ENCODE assay signal across 27 mouse cellular contexts in the genomic region with DNA sequence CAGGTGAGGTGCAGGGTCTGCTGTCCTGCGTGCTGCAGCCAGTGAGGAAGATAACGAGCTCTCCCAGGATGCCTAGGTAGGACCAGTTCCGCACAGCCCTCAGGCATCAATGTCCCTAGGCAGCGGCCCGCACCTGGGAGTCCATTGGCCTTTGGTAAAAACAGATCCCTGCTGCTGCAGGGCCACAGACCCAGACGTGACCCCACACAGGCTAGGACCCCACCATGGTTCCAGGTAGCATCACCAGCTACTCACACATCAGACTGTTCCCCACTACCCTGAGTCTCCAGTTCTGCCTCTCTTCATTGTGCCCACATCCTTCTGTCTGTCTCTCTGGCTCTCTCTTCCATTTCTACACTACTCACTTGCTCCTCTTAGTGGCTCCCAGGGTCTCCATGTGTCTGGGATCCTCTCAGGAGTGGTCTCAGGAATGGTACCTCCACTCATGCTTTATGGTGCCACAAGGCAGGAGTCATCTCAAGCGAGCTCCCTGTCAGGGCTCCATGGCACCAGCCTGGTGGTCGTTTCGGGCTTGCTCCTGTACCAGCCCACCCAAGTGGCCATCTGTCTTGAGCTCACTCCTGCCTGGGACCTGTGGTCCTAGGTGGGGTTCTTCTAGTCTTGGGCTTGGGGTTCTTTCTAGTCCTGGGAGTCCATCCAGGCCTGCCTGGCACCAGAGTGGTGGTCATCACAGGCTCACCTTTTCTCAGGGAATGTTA.
DNase-seq lines count a peak whose midpoint lies in the region; ATAC-seq and TF ChIP-seq lines count a peak whose summit lies in the region.
"Had no signal": no experiment of that assay in that cellular context is flagged by ENCODE, and none has a peak within 500 bp of the region (broad histone marks: within the 10 kb centered on the region; RNA-seq: fewer than 3 reads in every experiment).

No protein-coding gene starts in this region.

- no peak overlapping the region for H3K4me3 ChIP-seq in kidney, embryonic 16.5 days (ENCODE audit: low read length)
- no peak overlapping the region for H3K4me3 ChIP-seq in embryonic facial prominence, embryonic 13.5 days
- H3K4me3 ChIP-seq in intestine, postnatal 0 days (ENCODE audit: low read depth, low read length), result no peak overlapping the region
- no peak overlapping the region for H3K4me3 ChIP-seq in midbrain, embryonic 16.5 days (ENCODE audit: low read depth, low read length)
- H3K4me3 ChIP-seq: forebrain, embryonic 12.5 days; heart, embryonic 10.5 days; left cerebral cortex, adult 2 months; liver, embryonic 12.5 days; midbrain, embryonic 13.5 days had no signal

- H3K36me3 ChIP-seq in kidney, embryonic 16.5 days (ENCODE audit: insufficient read depth, low read length), result peaks cover 22% of the 10 kb centered on the region
- peaks cover 60% of the 10 kb centered on the region for H3K36me3 ChIP-seq in embryonic facial prominence, embryonic 13.5 days
- peaks cover 45% of the 10 kb centered on the region for H3K36me3 ChIP-seq in intestine, postnatal 0 days (ENCODE audit: control insufficient read depth, insufficient read depth)
- H3K36me3 ChIP-seq in midbrain, embryonic 16.5 days (ENCODE audit: control insufficient read depth, insufficient read depth, low read length), result peaks cover 10% of the 10 kb centered on the region

- H3K9ac ChIP-seq in kidney, embryonic 16.5 days (replicated peaks; ENCODE audit: low read length), result no peak overlapping the region
- H3K9ac ChIP-seq in embryonic facial prominence, embryonic 13.5 days, result no peak overlapping the region
- H3K9ac ChIP-seq in intestine, postnatal 0 days (ENCODE audit: low read depth, low read length), result no peak overlapping the region
- H3K9ac ChIP-seq in midbrain, embryonic 16.5 days (ENCODE audit: low read depth, low read length), result no peak overlapping the region
- H3K9ac ChIP-seq: forebrain, embryonic 12.5 days; forebrain, postnatal 0 days; liver, embryonic 12.5 days; midbrain, embryonic 13.5 days had no signal

- peak; percentile 90 for DNase-seq in heart, adult 11 months
- DNase-seq in heart, adult 18-20 months, result no peak
- no peak for DNase-seq in kidney, postnatal 14 days
- no peak for DNase-seq in testis, postnatal 14 days (ENCODE audit: low spot score)
- DNase-seq: adrenal gland, adult 8-10 months; cerebellum, adult 8-10 months; cerebellum, postnatal 25 days; forebrain, postnatal 0 days; heart, postnatal 10 days; kidney, adult 2 months; kidney, postnatal 10 days; lung, adult 18-20 months; lung, postnatal 4 days; thymus, adult 2 months; thymus, postnatal 36 days had no signal

- no peak overlapping the region for H3K27ac ChIP-seq in kidney, embryonic 16.5 days (ENCODE audit: low read length)
- no peak overlapping the region for H3K27ac ChIP-seq in embryonic facial prominence, embryonic 13.5 days
- no peak overlapping the region for H3K27ac ChIP-seq in intestine, postnatal 0 days (ENCODE audit: low read depth, low read length)
- H3K27ac ChIP-seq in midbrain, embryonic 16.5 days (ENCODE audit: low read length), result no peak overlapping the region
- H3K27ac ChIP-seq: forebrain, embryonic 12.5 days; heart, embryonic 10.5 days; left cerebral cortex, adult 2 months; liver, embryonic 12.5 days; midbrain, embryonic 13.5 days had no signal

- WGBS in kidney, embryonic 16.5 days, result 91% methylated on average over 9 of the region's 9 CpGs
- 86% methylated on average over 9 of the region's 9 CpGs for WGBS in embryonic facial prominence, embryonic 13.5 days
- WGBS in intestine, postnatal 0 days, result 91% methylated on average over 9 of the region's 9 CpGs
- 85% methylated on average over 9 of the region's 9 CpGs for WGBS in midbrain, embryonic 16.5 days

- no peaks in the 10 kb centered on the region for H3K9me3 ChIP-seq in kidney, embryonic 16.5 days (ENCODE audit: low read length)
- H3K9me3 ChIP-seq in embryonic facial prominence, embryonic 13.5 days, result no peaks in the 10 kb centered on the region
- no peaks in the 10 kb centered on the region for H3K9me3 ChIP-seq in intestine, postnatal 0 days (ENCODE audit: control insufficient read depth)
- H3K9me3 ChIP-seq in midbrain, embryonic 16.5 days (replicated peaks; ENCODE audit: control insufficient read depth, low read length, poor library complexity, severe bottlenecking), result no peaks in the 10 kb centered on the region
- H3K9me3 ChIP-seq: forebrain, embryonic 12.5 days; G1E; heart, embryonic 10.5 days; liver, embryonic 12.5 days; megakaryocyte, embryonic 14.5 days; midbrain, embryonic 13.5 days had no signal

- no peak overlapping the region for H3K4me2 ChIP-seq in kidney, embryonic 16.5 days (replicated peaks; ENCODE audit: low read depth, low read length)
- H3K4me2 ChIP-seq in embryonic facial prominence, embryonic 13.5 days, result no peak overlapping the region
- no peak overlapping the region for H3K4me2 ChIP-seq in intestine, postnatal 0 days (replicated peaks; ENCODE audit: low read depth)
- no peak overlapping the region for H3K4me2 ChIP-seq in midbrain, embryonic 16.5 days (ENCODE audit: low read length)
- H3K4me2 ChIP-seq: forebrain, embryonic 12.5 days; liver, embryonic 12.5 days; midbrain, embryonic 13.5 days had no signal

- H3K4me1 ChIP-seq in kidney, embryonic 16.5 days (ENCODE audit: insufficient read depth, low read length), result no peaks in the 10 kb centered on the region
- H3K4me1 ChIP-seq in embryonic facial prominence, embryonic 13.5 days, result no peaks in the 10 kb centered on the region
- no peaks in the 10 kb centered on the region for H3K4me1 ChIP-seq in intestine, postnatal 0 days (replicated peaks; ENCODE audit: control insufficient read depth, insufficient read depth, low read length)
- no peaks in the 10 kb centered on the region for H3K4me1 ChIP-seq in midbrain, embryonic 16.5 days (ENCODE audit: control insufficient read depth, insufficient read depth, low read length)
- H3K4me1 ChIP-seq: forebrain, embryonic 12.5 days; heart, embryonic 10.5 days; liver, embryonic 12.5 days; midbrain, embryonic 13.5 days had no signal

- TF ChIP-seq CTCF in intestine, postnatal 0 days (IDR thresholded peaks at IDR 0.05; ENCODE audit: low read depth), result no peak

- H3K27me3 ChIP-seq in kidney, embryonic 16.5 days (ENCODE audit: insufficient read depth, low read length), result no peaks in the 10 kb centered on the region
- H3K27me3 ChIP-seq in embryonic facial prominence, embryonic 13.5 days, result no peaks in the 10 kb centered on the region
- no peaks in the 10 kb centered on the region for H3K27me3 ChIP-seq in intestine, postnatal 0 days (replicated peaks; ENCODE audit: control insufficient read depth, insufficient read depth, low read length)
- no peaks in the 10 kb centered on the region for H3K27me3 ChIP-seq in midbrain, embryonic 16.5 days (ENCODE audit: control insufficient read depth, insufficient read depth, low read depth, low read length)
- H3K27me3 ChIP-seq: forebrain, embryonic 12.5 days; liver, embryonic 12.5 days; megakaryocyte, embryonic 14.5 days; midbrain, embryonic 13.5 days had no signal

- ATAC-seq in kidney, embryonic 16.5 days (ENCODE audit: low FRiP score, low TSS enrichment), result 0 out of 2 replicates have a peak, but pooled peaks have one; percentile 6
- ATAC-seq in embryonic facial prominence, embryonic 13.5 days (ENCODE audit: insufficient number of reproducible peaks, insufficient read depth, low FRiP score, low TSS enrichment, low read depth), result 0 out of 2 replicates have a peak, but pooled peaks have one; percentile 54
- peak; percentile 9; the same call in 1 of the 2 replicates for ATAC-seq in intestine, postnatal 0 days
- no peak for ATAC-seq in midbrain, embryonic 16.5 days
- ATAC-seq: forebrain, postnatal 0 days; liver, embryonic 12.5 days; lung, postnatal 0 days; midbrain, embryonic 13.5 days had no signal
